Mouse (Mus musculus): ENCODE measurements around the gene Pcca.

The Pcca gene

DNA sequence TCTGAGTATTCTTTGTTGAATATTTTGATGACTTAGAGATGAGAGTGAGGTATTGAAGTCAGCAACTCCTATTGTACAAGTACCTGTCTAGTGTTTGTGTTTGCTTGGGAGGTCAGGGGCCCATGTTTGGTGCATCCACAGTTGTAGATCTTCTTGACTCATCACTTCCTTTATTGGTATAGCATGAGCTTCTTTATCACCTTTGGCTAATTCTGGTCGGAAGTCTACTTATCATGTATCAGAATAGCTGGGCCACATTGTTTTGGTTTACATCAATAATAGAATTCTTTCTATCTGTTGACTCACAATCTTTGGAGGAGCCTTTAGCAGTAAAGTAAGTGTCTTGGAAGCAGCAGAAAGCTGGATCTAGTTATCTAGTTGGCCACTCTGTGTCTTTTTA is 108.3 kb downstream of the Pcca start:
- DNase-seq (ENCODE audit: low read depth, low spot score) = no peak

- no peak for DNase-seq (ENCODE audit: low read depth, low spot score)
Observed at GRCm38 (mm10) chr14:122648214-122648613, 114.1 kb downstream of the Pcca start.

GRCm38 (mm10) chr14:122649336-122649950 is 115.3 kb downstream of the Pcca start:
- DNase-seq (ENCODE audit: low read depth, low spot score) = no peak

DNA sequence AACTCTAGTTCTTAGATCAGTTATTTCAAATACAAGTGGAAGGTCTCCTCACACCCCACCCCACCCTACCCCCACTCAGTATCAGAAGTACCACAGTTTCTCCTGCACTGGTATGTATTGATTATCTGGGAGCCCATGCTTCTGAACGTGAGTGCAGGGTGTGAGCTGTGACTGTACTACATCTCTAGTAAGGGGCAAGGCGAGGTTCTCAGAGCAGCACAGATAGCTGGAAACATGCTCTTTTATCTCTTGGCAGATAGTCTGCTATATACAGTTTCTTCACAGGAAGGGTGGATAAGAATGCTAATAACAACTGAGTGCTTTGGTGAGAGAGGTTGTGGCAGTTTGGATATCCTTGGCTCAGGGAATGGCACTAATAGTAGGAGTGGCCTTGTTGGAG is 117.6 kb downstream of the Pcca start:
- no peak for DNase-seq (ENCODE audit: low read depth, low spot score)

DNA sequence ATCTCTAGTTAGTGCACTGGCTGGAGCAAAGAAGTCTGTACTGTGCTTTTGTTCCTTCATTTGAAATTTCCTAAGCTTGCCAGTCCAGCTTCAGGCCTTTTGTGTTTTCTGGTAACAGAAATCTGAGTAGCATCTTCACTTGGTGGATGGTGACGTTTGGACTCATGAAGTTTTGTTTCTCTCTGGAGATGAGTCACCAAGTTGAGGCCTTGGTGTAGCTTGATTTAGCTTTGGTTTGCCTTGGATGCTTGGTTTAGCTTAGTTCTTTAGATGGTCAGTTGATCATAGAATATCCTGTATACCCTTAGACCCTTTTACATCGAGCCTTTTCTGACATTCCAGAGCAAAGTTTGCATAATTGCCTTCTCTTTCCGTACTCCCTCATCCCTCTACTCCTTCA is 141.5 kb downstream of the Pcca start:
- DNase-seq (ENCODE audit: low read depth, low spot score) = no peak

GRCm38 (mm10) chr14:122683645-122684044 is 149.5 kb downstream of the Pcca start:
- no peak for DNase-seq (ENCODE audit: low read depth, low spot score)

DNA sequence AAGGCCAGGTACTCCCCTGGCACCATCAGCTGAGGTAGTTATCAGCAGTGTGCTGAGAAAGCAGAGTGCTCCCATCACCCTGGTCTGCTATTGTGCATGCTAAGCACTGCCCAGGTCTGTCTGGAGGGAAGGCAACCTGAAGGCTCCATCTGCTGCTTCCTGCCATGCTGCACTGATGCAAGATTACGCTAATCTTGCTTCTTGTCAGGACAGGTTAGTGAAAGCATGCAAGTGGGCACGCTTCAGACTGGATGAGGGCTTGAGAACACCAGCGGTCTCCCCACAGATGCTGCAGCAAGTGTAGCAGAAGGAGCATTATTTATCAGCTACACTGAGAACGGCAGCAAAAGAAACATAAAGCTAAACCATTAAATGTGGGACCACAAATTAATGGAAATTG is 150.1 kb downstream of the Pcca start:
- DNase-seq (ENCODE audit: low read depth, low spot score) = no peak

GRCm38 (mm10) chr14:122684811-122685210 is 150.7 kb downstream of the Pcca start:
- DNase-seq (ENCODE audit: low read depth, low spot score) = no peak

DNA sequence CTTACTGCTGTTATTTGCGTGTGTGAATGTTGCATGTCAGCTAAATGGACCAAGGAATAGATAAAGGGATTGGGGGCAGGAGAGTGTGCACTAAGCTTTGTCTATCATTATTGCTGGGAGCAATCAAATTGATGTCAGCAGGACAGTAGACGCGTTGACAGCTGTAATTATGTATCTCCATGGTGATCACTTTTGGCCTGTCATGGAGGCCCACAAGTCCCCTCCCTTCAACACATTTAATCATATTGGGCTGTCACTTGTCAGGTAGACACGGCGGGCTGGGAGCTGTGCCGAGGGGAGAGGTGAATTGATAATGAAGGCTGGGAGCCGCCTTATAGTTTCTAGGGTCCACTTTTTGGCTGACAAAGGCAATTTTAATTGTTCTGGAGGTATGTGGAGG is 153.3 kb downstream of the Pcca start:
- no peak for DNase-seq (ENCODE audit: low read depth, low spot score)

GRCm38 (mm10) chr14:122688378-122688777 is 154.3 kb downstream of the Pcca start:
- DNase-seq (ENCODE audit: low read depth, low spot score) = no peak

- no peak for DNase-seq (ENCODE audit: low read depth, low spot score)
Observed at GRCm38 (mm10) chr14:122689136-122689815, 155.2 kb downstream of the Pcca start.

DNA sequence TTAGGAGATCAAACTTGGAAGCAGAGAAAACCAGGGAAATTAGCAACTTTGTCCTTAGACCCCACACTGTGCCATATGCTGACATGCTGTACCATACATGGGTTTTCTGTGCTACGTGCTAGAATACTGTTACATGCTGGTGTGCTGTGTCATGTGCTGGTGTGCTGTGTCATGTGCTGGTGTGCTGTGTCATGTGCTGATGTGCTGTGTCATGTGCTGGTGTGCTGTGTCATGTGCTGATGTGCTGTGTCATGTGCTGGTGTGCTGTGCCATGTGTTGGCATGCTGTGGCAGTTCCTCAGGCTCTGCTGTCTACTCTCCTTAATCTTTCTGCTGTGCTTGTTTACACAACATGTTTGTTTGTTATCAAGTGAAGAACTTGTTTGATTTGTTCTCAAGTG is 157.4 kb downstream of the Pcca start:
- DNase-seq (ENCODE audit: low read depth, low spot score) = no peak

DNA sequence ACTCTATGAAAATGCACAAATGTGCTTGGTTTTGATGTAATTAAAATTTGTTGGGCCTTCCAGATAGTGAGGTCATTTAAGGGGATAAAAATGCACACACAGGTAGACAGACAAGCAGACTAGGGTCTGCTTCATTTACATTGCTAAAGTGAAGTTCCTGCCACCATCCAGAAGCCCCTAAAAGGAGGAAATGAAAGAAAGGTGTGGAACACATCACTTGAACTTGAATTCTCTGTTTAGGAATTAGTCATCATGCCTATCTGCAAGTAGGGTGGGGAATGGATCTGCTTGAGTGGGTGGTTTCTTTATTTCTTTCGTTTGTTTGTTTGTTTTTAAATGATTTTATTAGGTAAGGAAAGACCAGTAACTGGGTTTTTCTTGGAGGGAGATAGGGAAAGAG is 166.2 kb downstream of the Pcca start:
- no peak for DNase-seq (ENCODE audit: low read depth, low spot score)

DNA sequence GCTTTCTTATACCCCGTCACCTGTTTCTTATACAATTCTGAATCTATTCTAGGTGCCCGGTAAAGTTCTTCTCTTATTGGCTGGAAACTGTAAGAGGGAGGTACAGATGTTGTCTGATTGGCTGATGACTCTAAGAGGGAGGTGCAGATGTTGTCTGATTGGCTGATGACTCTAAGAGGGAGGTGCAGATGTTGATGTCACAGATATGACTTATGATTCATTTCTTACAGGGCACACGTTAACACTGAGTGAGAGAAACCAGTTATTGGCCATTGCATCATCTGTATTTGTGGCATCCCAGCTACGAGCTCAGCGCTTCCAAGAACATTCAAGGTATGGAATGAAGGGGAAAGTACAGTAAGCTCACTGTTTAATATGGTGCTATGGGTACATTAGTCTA is 179.7 kb downstream of the Pcca start:
- no peak for DNase-seq (ENCODE audit: low read depth, low spot score)

DNA sequence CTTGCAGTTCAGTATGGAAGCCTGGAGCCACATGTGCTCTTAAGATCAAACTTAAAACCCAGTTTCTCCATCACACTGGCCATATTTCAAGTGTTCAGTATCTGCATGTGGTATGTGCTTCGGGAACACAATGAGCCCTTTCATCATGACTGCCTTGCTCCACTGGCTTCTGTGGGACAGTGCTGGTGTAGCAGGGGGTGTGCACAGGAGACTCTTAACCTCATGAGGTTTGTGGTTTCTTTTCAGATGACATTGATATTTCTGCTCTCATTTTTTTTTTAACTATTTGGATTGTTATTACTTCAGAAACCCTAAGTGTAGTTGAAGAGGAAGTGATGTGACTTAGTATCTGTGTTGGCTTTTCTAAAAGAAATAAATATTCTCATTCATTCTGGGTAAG is 180.8 kb downstream of the Pcca start:
- DNase-seq (ENCODE audit: low read depth, low spot score) = no peak

DNA sequence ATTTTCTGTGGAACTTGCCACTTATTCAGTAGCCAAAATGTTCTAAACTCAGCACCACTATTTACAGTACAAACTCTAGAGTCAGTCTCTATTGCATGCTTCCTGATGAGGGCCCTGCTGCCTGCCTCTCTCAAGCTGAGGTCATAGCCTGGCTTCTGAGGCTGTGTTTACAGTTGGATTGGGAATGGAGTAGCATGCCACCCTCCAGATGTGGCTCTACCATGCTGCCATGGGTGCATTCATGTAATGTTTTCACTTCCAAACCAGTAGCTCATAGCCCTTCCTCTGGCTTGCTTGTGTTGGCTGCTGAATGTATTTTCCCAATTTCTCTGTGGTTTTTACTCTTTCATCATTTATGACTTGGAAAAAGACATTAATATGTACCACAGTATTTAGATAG is 181.9 kb downstream of the Pcca start:
- DNase-seq (ENCODE audit: low read depth, low spot score) = no peak

DNA sequence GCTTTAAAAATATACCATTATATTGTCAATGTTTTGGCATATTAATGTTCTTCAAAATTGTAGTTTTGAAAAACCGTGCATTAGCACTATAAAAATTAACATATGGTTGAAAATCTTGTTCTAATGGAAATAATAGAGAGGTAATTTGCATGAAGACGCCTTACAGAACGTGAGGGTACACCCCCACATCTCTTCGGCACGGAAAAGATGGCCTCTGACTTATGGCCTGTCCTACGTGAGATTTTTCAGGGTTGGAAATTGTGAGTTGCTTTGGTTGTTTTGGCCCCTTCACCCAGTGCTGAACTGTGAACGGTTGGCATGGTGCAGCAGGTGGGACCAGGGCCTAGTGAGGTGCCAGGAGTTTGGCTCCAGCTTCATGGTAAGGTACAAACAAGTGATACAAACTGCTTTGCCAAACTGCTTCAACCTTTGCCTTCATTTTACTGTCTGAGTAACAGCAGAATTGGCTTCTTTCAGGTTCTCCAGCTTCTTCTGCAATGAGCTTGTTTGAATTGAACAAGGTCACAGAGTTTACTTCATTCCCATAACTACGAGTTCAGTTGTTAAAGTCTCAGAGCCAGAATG is 185.5 kb downstream of the Pcca start:
- no peak for DNase-seq (ENCODE audit: low read depth, low spot score)

- no peak for DNase-seq (ENCODE audit: low read depth, low spot score)
Observed at GRCm38 (mm10) chr14:122720989-122721388, 186.9 kb downstream of the Pcca start.

DNA sequence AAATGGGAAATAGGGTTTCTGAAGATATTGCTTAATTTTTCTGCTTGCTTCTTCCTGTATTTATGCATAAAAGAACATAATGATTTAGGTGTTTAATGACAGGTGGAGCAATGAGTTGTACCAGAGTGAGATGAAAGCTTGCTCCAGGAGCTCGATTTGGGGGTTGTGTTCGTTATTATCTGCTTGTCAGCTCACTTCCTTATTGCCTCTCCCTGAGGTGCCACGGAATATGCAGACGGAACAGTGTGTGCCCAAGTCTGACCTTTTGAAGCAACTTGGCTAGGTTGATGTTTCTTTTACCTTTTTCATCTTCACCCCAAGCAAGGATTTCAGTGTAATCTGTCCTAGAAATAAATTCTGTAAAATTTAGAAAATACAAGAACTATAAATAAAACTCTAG is 187.6 kb downstream of the Pcca start:
- DNase-seq (ENCODE audit: low read depth, low spot score) = no peak

DNA sequence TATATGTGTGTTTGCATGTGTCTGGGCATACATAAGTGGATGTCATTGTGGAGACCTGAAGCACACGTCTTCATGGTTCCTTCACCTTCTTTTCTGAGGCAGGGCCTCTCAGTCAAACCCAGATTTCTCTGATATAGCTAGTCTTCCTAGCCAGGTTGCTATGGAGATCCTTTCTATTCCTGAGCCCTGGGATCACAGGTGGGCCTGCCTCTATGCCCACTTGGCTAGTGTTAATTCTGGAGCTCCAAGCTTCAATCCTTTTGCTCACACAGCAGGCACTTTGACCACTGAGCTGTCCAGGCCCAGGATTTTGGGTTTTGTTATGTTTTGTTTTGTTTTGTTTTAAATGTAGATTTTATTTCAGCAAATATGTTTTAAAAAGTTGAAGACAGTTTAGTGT is 192.3 kb downstream of the Pcca start:
- no peak for DNase-seq (ENCODE audit: low read depth, low spot score)

DNA sequence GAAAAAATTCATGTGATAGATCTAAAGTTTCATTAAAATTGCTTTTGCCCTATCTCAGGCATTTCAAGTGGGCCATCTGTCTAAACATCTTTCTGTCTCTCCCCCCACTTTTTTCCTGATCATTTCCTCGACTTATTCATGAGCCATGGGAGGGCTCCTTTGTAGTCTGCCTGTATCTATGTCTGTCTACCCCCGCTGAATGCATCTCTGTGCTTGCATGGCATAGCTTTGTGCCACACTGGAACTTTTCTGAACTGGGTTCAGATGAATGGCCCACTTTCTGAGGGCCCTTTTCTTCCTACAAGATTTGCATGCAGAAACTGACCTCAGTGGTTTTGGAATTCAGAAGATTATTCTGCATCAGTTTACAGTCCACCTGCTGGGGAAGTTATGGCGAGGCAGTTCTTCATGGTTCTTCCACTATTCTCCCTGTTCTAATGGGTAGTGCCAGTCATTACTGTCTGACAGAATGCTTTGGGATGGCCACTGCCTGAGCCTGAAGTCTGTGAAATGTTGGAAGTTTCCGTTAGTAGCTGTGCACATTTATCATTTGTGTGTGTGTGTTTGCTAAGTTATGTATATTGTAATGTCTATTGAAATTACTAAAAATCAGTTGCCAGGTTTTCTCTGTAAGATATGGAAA is 195.4 kb downstream of the Pcca start:
- no peak for DNase-seq (ENCODE audit: low read depth, low spot score)

DNA sequence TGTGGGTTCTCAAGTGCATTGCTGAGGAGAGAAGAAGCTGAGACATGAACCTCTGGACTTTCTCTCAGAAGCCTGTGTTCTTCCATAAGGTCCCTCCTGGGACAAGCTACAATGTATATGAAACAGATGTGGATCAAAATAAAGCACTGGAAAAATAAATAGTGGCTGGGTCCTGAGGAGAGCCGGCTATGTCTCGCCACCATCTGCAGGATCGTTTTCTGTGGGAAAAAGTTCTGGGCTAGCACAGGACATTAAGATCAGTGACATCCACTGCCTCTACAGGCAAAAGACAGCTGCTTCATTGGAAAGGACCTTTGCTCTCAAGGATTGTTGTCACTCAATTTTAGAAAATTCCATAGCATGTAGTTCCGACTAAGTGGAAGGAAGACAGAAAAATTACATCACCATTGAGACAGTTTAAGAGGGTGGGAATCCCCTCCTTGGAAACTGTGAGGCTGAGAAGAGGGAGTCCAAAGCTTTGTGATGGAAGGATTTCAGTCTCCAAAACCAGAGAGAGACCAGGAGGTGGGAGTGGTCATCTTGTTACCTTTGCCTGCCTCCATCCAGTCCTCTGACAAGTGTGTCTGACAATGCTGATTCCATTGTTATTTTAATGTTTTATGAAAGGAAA is 196.9 kb downstream of the Pcca start:
- peak; percentile 7 for DNase-seq (ENCODE audit: low read depth, low spot score)
